8 mouse cellular contexts compared by ENCODE assay signal in the genomic region with DNA sequence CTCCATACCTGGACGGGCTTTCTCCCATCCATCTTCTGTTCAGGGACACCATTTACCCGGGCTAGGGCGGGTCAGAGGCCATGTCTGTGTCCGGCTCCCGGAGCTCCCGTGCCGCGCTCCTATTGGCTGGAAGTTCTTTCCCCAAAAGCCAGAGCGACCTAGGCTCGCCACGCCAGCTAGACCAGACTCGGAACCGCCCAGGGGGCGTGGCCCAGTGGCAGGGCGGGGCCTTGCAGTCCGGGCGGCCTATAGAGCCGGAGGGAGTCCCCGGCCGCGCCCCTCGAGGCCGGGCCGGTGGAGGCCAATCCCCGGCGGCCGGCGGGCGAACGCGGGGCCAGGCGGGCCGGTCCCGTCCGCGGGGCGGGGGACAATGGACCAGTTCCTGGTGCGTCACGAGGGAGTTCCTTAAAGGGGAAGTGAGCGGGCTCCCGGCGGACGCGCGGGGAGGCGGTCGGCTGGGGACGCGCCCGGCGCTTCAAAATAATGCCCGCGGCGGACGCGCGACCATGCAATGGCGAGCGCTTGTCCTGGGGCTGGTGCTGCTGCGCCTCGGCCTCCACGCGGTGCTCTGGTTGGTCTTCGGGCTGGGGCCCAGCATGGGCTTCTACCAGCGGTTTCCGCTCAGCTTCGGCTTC. TPM values are rescaled to one million over a fixed set of nuclear protein-coding genes. Genes with fewer than 3 reads are reported as not detected.
A peak's percentile ranks its signal among the peaks of the same experiment; 100 is the strongest.
DNase-seq lines count a peak whose midpoint lies in the region; ATAC-seq lines count a peak whose summit lies in the region.

A gene (plus strand): TSS at position 408 of the 635 bp plus-strand sequence.

- peaks cover 10% of the 10 kb centered on the region for H3K4me1 ChIP-seq in forebrain, embryonic 14.5 days (ENCODE audit: control insufficient read depth, insufficient read depth, low read length)
- H3K4me1 ChIP-seq in neural tube, embryonic 15.5 days, result peaks cover 17% of the 10 kb centered on the region

- peak; percentile 97 for ATAC-seq in forebrain, embryonic 14.5 days
- ATAC-seq in neural tube, embryonic 15.5 days (ENCODE audit: low FRiP score), result peak; percentile 96

- under 1% methylated on average over 67 of the region's 67 CpGs for WGBS in forebrain, embryonic 14.5 days
- WGBS in neural tube, embryonic 15.5 days, result under 1% methylated on average over 56 of the region's 67 CpGs

- H3K9ac ChIP-seq in forebrain, embryonic 14.5 days (ENCODE audit: low read length), result peak within 1 kb of the TSS; percentile 92
- peak within 1 kb of the TSS; percentile 89 for H3K9ac ChIP-seq in neural tube, embryonic 15.5 days (replicated peaks)

- H3K27ac ChIP-seq in forebrain, embryonic 14.5 days (ENCODE audit: low read depth, low read length), result peak within 1 kb of the TSS; percentile 44
- peak within 1 kb of the TSS; percentile 80 for H3K27ac ChIP-seq in neural tube, embryonic 15.5 days (replicated peaks)

- peak within 1 kb of the TSS; percentile 87 for H3K4me3 ChIP-seq in forebrain, embryonic 14.5 days (ENCODE audit: low read depth, low read length)
- H3K4me3 ChIP-seq in neural tube, embryonic 15.5 days (replicated peaks), result peak within 1 kb of the TSS; percentile 91

- no peaks in the 10 kb centered on the region for H3K27me3 ChIP-seq in forebrain, embryonic 14.5 days (replicated peaks; ENCODE audit: control insufficient read depth, insufficient read depth, low read length)
- no peaks in the 10 kb centered on the region for H3K27me3 ChIP-seq in neural tube, embryonic 15.5 days (replicated peaks)

- intact Hi-C loops in heart, postnatal 14 days (cut with DNase I), result loop anchor here (2.0 kb wide), 1 partner anchor 44 kb away; no protein-coding TSS in a partner anchor

- peak; percentile 98 for DNase-seq in ES-CJ7 (ENCODE audit: low read depth, low spot score)
- peak; percentile 94 for DNase-seq in cerebellum, adult 11 months
- DNase-seq in forebrain, embryonic 14.5 days (ENCODE audit: low spot score), result peak; percentile 96
- peak; percentile 99 to 100 for DNase-seq in heart, postnatal 14 days
- DNase-seq in layer of hippocampus, adult 11-12 months (ENCODE audit: low spot score), result peak; percentile 97
- DNase-seq in lung, adult 18-20 months, result peak; percentile 99
- peak; percentile 96 for DNase-seq in testis, postnatal 14 days (ENCODE audit: low spot score)

- peak within 1 kb of the TSS; percentile 76 for H3K4me2 ChIP-seq in forebrain, embryonic 14.5 days (ENCODE audit: low read length)
- H3K4me2 ChIP-seq in neural tube, embryonic 15.5 days, result peak within 1 kb of the TSS; percentile 76

- no peaks in the 10 kb centered on the region for H3K9me3 ChIP-seq in forebrain, embryonic 14.5 days (replicated peaks; ENCODE audit: control insufficient read depth, low read length)
- H3K9me3 ChIP-seq in neural tube, embryonic 15.5 days (replicated peaks), result no peaks in the 10 kb centered on the region

- peaks cover 8% of the 10 kb centered on the region; the same call in 1 of the 2 replicates for H3K36me3 ChIP-seq in forebrain, embryonic 14.5 days (ENCODE audit: control insufficient read depth, insufficient read depth, low read length)
- H3K36me3 ChIP-seq in neural tube, embryonic 15.5 days, result peaks cover 4% of the 10 kb centered on the region; the same call in 1 of the 2 replicates

RNA-seq across cellular contexts. Expression of the gene that starts here (rescaled TPM):
- polyA plus RNA-seq in forebrain, embryonic 14.5 days (2014; fragmentation: Nextera tagmentation; extraction: Ambion mirVana), result 7.5 and 11.4 TPM in 2 replicates
- 10 to 100 TPM; 14.8 to 30.7 TPM for total RNA-seq in heart, postnatal 14 days (2021)
- polyA plus RNA-seq in neural tube, embryonic 15.5 days (2015; fragmentation: Nextera tagmentation; extraction: Ambion mirVana), result 5.3 and 11.6 TPM in 2 replicates

Comparison
In these comparisons a context has a peak if more than half of its experiments do, and no peak if none do; other contexts are left out.
1. Peak in every context shown above with its lines: DNase-seq, ATAC-seq, H3K4me3 ChIP-seq and H3K27ac ChIP-seq.